Mouse (Mus musculus): ENCODE results near the gene Supt5. TPM values are rescaled to one million over a fixed set of nuclear protein-coding genes. Genes with fewer than 3 reads are reported as not detected.

The Supt5 gene
- total and polyA plus RNA-seq, 3 experiments, result 66.0 to 448 (median 156) TPM

DNA sequence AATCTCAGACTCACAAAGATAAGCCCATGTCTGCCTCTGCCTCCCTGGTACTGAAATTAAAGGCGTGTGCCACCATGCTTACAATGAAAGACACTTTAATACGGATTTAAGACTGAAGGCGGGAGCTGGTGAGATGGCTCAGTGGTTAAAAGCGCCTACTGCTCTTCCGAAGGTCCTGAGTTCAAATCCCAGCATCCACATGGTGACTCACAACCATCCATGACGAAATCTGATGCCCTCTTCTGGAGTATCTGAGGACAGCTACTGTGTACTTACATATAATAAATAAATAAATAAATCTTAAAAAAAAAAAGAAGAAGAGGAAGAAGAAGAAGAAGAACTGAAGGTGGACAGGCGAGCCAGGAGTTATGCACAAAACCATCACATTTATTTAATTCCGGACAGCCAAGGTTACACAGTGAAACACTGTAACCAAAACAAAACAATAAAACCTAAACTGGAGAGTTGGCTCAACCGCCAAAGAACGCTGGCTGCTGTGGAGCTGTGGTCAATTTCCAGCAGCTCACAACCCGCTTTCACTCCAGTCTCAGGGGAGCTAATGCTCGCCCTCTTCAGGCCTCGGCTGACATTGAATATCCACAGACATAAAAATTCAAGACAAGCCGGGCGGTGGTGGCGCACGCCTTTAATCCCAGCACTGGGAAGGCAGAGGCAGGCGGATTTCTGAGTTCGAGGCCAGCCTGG lies 819 bp upstream of the Supt5 start:
- TF ChIP-seq GABPA (IDR thresholded peaks at IDR 0.05; ENCODE audit: low read depth, low read length), result no peak
- no peak for TF ChIP-seq RCOR1 (IDR thresholded peaks at IDR 0.05; ENCODE audit: low read depth, low read length)
- no peak for TF ChIP-seq RAD21 (IDR thresholded peaks at IDR 0.05; ENCODE audit: low read depth, low read length)
- TF ChIP-seq ELF1 (IDR thresholded peaks at IDR 0.05; ENCODE audit: low read depth, low read length), result peak; percentile 39; the same call in 1 of the 2 replicates
- no peak for TF ChIP-seq ZMIZ1 (IDR thresholded peaks at IDR 0.05; ENCODE audit: low read depth, low read length)
- TF ChIP-seq HCFC1 (IDR thresholded peaks at IDR 0.05; ENCODE audit: low read depth, low read length), result 0 out of 2 replicates have a peak, but pooled peaks have one; percentile 45
- no peak for TF ChIP-seq CHD1 (IDR thresholded peaks at IDR 0.05; ENCODE audit: low read depth, low read length)
- TF ChIP-seq CTCF (IDR thresholded peaks at IDR 0.05 in 2 of 3, conservative IDR thresholded peaks at IDR 0.05 in 1 of 3; ENCODE audit: control insufficient read depth in 1 of 3, insufficient read depth in 1 of 3, low read depth in 2 of 3, low read length in 3 of 3, poor library complexity in 1 of 3, severe bottlenecking in 1 of 3), result peak; percentile 5 to 51 (median 34); a peak in 5 of 6 replicates
- peak; percentile 87 for TF ChIP-seq TBP (IDR thresholded peaks at IDR 0.05; ENCODE audit: low read depth, low read length)
- 0 out of 2 replicates have a peak, but pooled peaks have one; percentile 18 for TF ChIP-seq SIN3A (IDR thresholded peaks at IDR 0.05; ENCODE audit: low read length)
- TF ChIP-seq E2F4 (IDR thresholded peaks at IDR 0.05; ENCODE audit: borderline replicate concordance, low read depth, low read length), result no peak
- TF ChIP-seq BHLHE40 (IDR thresholded peaks at IDR 0.05; ENCODE audit: borderline replicate concordance, low read depth, low read length), result no peak
- peak; percentile 20; the same call in 1 of the 2 replicates for TF ChIP-seq NELFE (IDR thresholded peaks at IDR 0.05; ENCODE audit: low read depth, low read length)
- peak; percentile 70 for TF ChIP-seq ZNF384 (IDR thresholded peaks at IDR 0.05; ENCODE audit: low read depth, low read length)
- peak overlapping the region; percentile 52 for H3K9ac ChIP-seq (ENCODE audit: control insufficient read depth, low read depth, low read length, poor library complexity, severe bottlenecking)
- H3K4me1 ChIP-seq (ENCODE audit: control insufficient read depth in 1 of 2, insufficient read depth in 2 of 2, low read length in 2 of 2), result peaks cover 0 to 6% of the 10 kb centered on the region in 2 experiments; a peak in 1 of 4 replicates
- H3K4me3 ChIP-seq (ENCODE audit: control insufficient read depth in 1 of 2, insufficient read depth in 1 of 2, low read depth in 2 of 2, low read length in 2 of 2), result peak overlapping the region; percentile 46 to 48
- H3K79me2 ChIP-seq (ENCODE audit: control insufficient read depth, insufficient read depth, low read length, poor library complexity), result peaks cover 40% of the 10 kb centered on the region
- peak; percentile 87 for DNase-seq (ENCODE audit: low read depth, low spot score)
- peak overlapping the region; percentile 72 for H3K27ac ChIP-seq (ENCODE audit: control insufficient read depth, low read depth, low read length)
- H3K36me3 ChIP-seq (ENCODE audit: control insufficient read depth in 1 of 2, insufficient read depth in 2 of 2, low read length in 2 of 2), result peaks cover 0 to 13% of the 10 kb centered on the region in 2 experiments; a peak in 2 of 4 replicates
- no peaks in the 10 kb centered on the region for H3K9me3 ChIP-seq (replicated peaks; ENCODE audit: insufficient read depth, low read length)
- H3K27me3 ChIP-seq (ENCODE audit: control insufficient read depth in 1 of 2, insufficient read depth in 2 of 2, low read length in 2 of 2), result no peaks in the 10 kb centered on the region

DNA sequence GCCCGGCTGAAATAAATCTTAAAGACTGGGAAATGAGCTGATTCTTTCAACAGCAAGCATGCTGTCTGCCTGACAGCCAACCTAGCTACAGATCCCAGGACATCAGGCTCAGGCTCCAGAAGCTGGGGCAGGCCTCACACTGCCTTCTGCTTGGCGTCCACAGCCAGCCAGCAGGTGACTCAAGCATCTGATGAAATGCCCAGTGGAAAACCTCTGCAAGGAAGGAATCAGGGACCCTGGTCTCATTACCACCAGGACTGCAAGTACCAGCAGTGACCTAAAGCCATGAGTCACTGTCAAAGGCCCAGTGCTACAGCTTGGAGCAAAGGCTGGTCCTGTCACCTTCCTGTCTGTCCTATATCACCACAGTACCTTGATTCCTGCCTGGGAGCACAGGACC lies 3.1 kb downstream of the Supt5 start:
- Histone ChIP-seq H3K4me1 (ENCODE audit: control insufficient read depth in 1 of 2, insufficient read depth in 2 of 2, low read length in 2 of 2) (0 out of 4 replicates have a peak, but pooled peaks cover 0 to 6% of the 10 kb centered on the region in 2 experiments), H3K79me2 (ENCODE audit: control insufficient read depth, insufficient read depth, low read length, poor library complexity) (peaks cover 50% of the 10 kb centered on the region), H3K36me3 (ENCODE audit: control insufficient read depth in 1 of 2, insufficient read depth in 2 of 2, low read length in 2 of 2) (peaks cover 9 to 11% of the 10 kb centered on the region in 2 experiments), H3K9ac (ENCODE audit: control insufficient read depth, low read depth, low read length, poor library complexity, severe bottlenecking) (no peak overlapping the region), H3K4me3 (ENCODE audit: control insufficient read depth in 1 of 2, insufficient read depth in 1 of 2, low read depth in 2 of 2, low read length in 2 of 2) (no peak overlapping the region), H3K27ac (ENCODE audit: control insufficient read depth, low read depth, low read length) (no peak overlapping the region), H3K9me3 (replicated peaks; ENCODE audit: insufficient read depth, low read length) (no peaks in the 10 kb centered on the region), H3K27me3 (ENCODE audit: control insufficient read depth in 1 of 2, insufficient read depth in 2 of 2, low read length in 2 of 2) (no peaks in the 10 kb centered on the region)
- TF ChIP-seq ZC3H11A (IDR thresholded peaks at IDR 0.05; ENCODE audit: low read depth, low read length) (no peak), GATA1 (IDR thresholded peaks at IDR 0.05; ENCODE audit: low read depth, low read length) (no peak), TBP (IDR thresholded peaks at IDR 0.05; ENCODE audit: low read depth, low read length) (no peak), NELFE (IDR thresholded peaks at IDR 0.05; ENCODE audit: low read depth, low read length) (no peak), ETS1 (IDR thresholded peaks at IDR 0.05; ENCODE audit: low read depth, low read length) (no peak), TAL1 (IDR thresholded peaks at IDR 0.05; ENCODE audit: low read length) (no peak), CHD2 (IDR thresholded peaks at IDR 0.05; ENCODE audit: low read length) (no peak), MEF2A (IDR thresholded peaks at IDR 0.05; ENCODE audit: extremely low read depth, insufficient replicate concordance, low read depth, low read length, poor library complexity, severe bottlenecking) (no peak), MAZ (IDR thresholded peaks at IDR 0.05; ENCODE audit: low read depth, low read length) (no peak), EP300 (IDR thresholded peaks at IDR 0.05; ENCODE audit: low read depth in 1 of 2, low read length in 2 of 2) (no peak), POLR2A (IDR thresholded peaks at IDR 0.05; ENCODE audit: control insufficient read depth in 1 of 2, insufficient read depth in 1 of 2, low read depth in 1 of 2, low read length in 2 of 2, poor library complexity in 1 of 2) (no peak), UBTF (IDR thresholded peaks at IDR 0.05; ENCODE audit: borderline replicate concordance, insufficient read depth, low read depth, low read length) (no peak), BHLHE40 (IDR thresholded peaks at IDR 0.05; ENCODE audit: borderline replicate concordance, low read depth, low read length) (no peak), MXI1 (IDR thresholded peaks at IDR 0.05; ENCODE audit: low read depth, low read length) (no peak), ZNF384 (IDR thresholded peaks at IDR 0.05; ENCODE audit: low read depth, low read length) (no peak), CTCF (IDR thresholded peaks at IDR 0.05 in 2 of 3, conservative IDR thresholded peaks at IDR 0.05 in 1 of 3; ENCODE audit: control insufficient read depth in 1 of 3, insufficient read depth in 1 of 3, low read depth in 2 of 3, low read length in 3 of 3, poor library complexity in 1 of 3, severe bottlenecking in 1 of 3) (no peak), ELF1 (IDR thresholded peaks at IDR 0.05; ENCODE audit: low read depth, low read length) (no peak), NRF1 (IDR thresholded peaks at IDR 0.05; ENCODE audit: insufficient read depth, low read depth, low read length, poor library complexity, severe bottlenecking) (no peak), RCOR1 (IDR thresholded peaks at IDR 0.05; ENCODE audit: low read depth, low read length) (no peak), KAT2A (conservative IDR thresholded peaks at IDR 0.05; ENCODE audit: low read depth, low read length) (no peak)
- DNase-seq (ENCODE audit: low read depth, low spot score), result no peak

All from MEL (cell line).